Mouse (Mus musculus) cerebral cortex, adult 2 months (tissue): ENCODE measurements around the gene Arhgap9.

Source experiments
- WGBS: fragments of 180-500 bp; shearing (Covaris S2); methylation state at CpG from one replicate; pipeline ENCODE4 v1.1.7; 2018; 5-methylcytosine and 5-hydroxymethylcytosine counted together

Gene Arhgap9

GRCm38 (mm10) chr10:127322669-127323068 is 905 bp downstream of the Arhgap9 start:
- 93% methylated on average over 4 of the region's 4 CpGs for WGBS

- WGBS = 81% methylated on average over 17 of the region's 17 CpGs
These were observed 1.5 kb downstream of the Arhgap9 start for GRCm38 (mm10) chr10:127323131-127323855.

- WGBS = 7% methylated on average over 7 of the region's 7 CpGs
These were observed 2.7 kb downstream of the Arhgap9 start for GRCm38 (mm10) chr10:127324495-127324894.

GRCm38 (mm10) chr10:127325454-127326016 is 3.8 kb downstream of the Arhgap9 start:
- WGBS = 57% methylated on average over 14 of the region's 14 CpGs

GRCm38 (mm10) chr10:127326017-127326801 is 4.4 kb downstream of the Arhgap9 start:
- 5% methylated on average over 54 of the region's 54 CpGs for WGBS

GRCm38 (mm10) chr10:127326828-127327227 is 5.1 kb downstream of the Arhgap9 start:
- 11% methylated on average over 29 of the region's 29 CpGs for WGBS

- WGBS = 42% methylated on average over 18 of the region's 18 CpGs
These were observed 5.8 kb downstream of the Arhgap9 start for GRCm38 (mm10) chr10:127327461-127328145.

GRCm38 (mm10) chr10:127330212-127330611 is 8.4 kb downstream of the Arhgap9 start:
- WGBS = 90% methylated on average over 7 of the region's 7 CpGs

- WGBS = 24% methylated on average over 31 of the region's 31 CpGs
These were observed 10.6 kb downstream of the Arhgap9 start for GRCm38 (mm10) chr10:127332211-127332874.

- WGBS = 67% methylated on average over 5 of the region's 5 CpGs
These were observed 11.4 kb downstream of the Arhgap9 start for GRCm38 (mm10) chr10:127333152-127333551.

GRCm38 (mm10) chr10:127335271-127335670 is 13.5 kb downstream of the Arhgap9 start:
- WGBS = 62% methylated on average over 1 of the region's 1 CpGs

- WGBS = 72% methylated on average over 5 of the region's 5 CpGs
These were observed 15.2 kb downstream of the Arhgap9 start for GRCm38 (mm10) chr10:127336952-127337351.

GRCm38 (mm10) chr10:127337536-127338099 is 15.9 kb downstream of the Arhgap9 start:
- 89% methylated on average over 6 of the region's 6 CpGs for WGBS

GRCm38 (mm10) chr10:127338930-127339682 is 17.3 kb downstream of the Arhgap9 start:
- 2% methylated on average over 31 of the region's 31 CpGs for WGBS

GRCm38 (mm10) chr10:127339683-127340576 is 18.2 kb downstream of the Arhgap9 start:
- 2% methylated on average over 42 of the region's 42 CpGs for WGBS

- WGBS = 10% methylated on average over 27 of the region's 27 CpGs
These were observed 19.0 kb downstream of the Arhgap9 start for GRCm38 (mm10) chr10:127340577-127341359.

GRCm38 (mm10) chr10:127341360-127341690 is 19.6 kb downstream of the Arhgap9 start:
- WGBS = 0% methylated on average over 9 of the region's 11 CpGs

- WGBS = 2% methylated on average over 29 of the region's 29 CpGs
These were observed 20.3 kb downstream of the Arhgap9 start, which contains the start of gene Gli1 for GRCm38 (mm10) chr10:127341891-127342639. Gene Gli1, minus strand, starts transcription at chr10:127341974.
